Mouse (Mus musculus): ENCODE results near the gene Wnt2. TPM values are rescaled to one million over a fixed set of nuclear protein-coding genes. Genes with fewer than 3 reads are reported as not detected.

The Wnt2 gene
- total RNA-seq (2022), result under 1 TPM in 2 of 4 experiments, not detected in 2; 0.21 to 0.34 TPM

GRCm38 (mm10) chr6:18029746-18030656 lies at the start of gene Wnt2:
Gene Wnt2 (minus strand): TSS chr6:18030585.
- no peak for DNase-seq (ENCODE audit: low spot score in 2 of 2)

GRCm38 (mm10) chr6:18078615-18079014 lies 48.2 kb upstream of the Wnt2 start:
- no peak for DNase-seq (ENCODE audit: low spot score in 2 of 2)

GRCm38 (mm10) chr6:18076986-18077385 lies 46.6 kb upstream of the Wnt2 start:
- no peak for DNase-seq (ENCODE audit: low spot score in 2 of 2)

- DNase-seq (ENCODE audit: low spot score in 2 of 2), result no peak
These were observed 46.2 kb upstream of the Wnt2 start for GRCm38 (mm10) chr6:18076577-18076976.

- no peak for DNase-seq (ENCODE audit: low spot score in 2 of 2)
These were observed 27.5 kb upstream of the Wnt2 start for GRCm38 (mm10) chr6:18057899-18058298.

- no peak for DNase-seq (ENCODE audit: low spot score in 2 of 2)
These were observed 21.3 kb upstream of the Wnt2 start for GRCm38 (mm10) chr6:18051702-18052101.

GRCm38 (mm10) chr6:18044299-18044698 lies 13.9 kb upstream of the Wnt2 start:
- DNase-seq (ENCODE audit: low spot score in 2 of 2), result no peak

- no peak for DNase-seq (ENCODE audit: low spot score in 2 of 2)
These were observed 12.8 kb upstream of the Wnt2 start for GRCm38 (mm10) chr6:18043172-18043571.

- DNase-seq (ENCODE audit: low spot score in 2 of 2), result no peak
These were observed 1.9 kb upstream of the Wnt2 start for GRCm38 (mm10) chr6:18032271-18032670.

- DNase-seq (ENCODE audit: low spot score in 2 of 2), result peak in 1 of 2 experiments; percentile 26
These were observed 1.2 kb upstream of the Wnt2 start for GRCm38 (mm10) chr6:18031509-18032010.

- DNase-seq (ENCODE audit: low spot score in 2 of 2), result no peak
These were observed 603 bp upstream of the Wnt2 start for GRCm38 (mm10) chr6:18030868-18031508.

- DNase-seq (ENCODE audit: low spot score in 2 of 2), result no peak
These were observed 6.1 kb downstream of the Wnt2 start for GRCm38 (mm10) chr6:18024133-18024794.

- DNase-seq (ENCODE audit: low spot score in 2 of 2), result no peak
These were observed 17.0 kb downstream of the Wnt2 start for GRCm38 (mm10) chr6:18013346-18013745.

- no peak for DNase-seq (ENCODE audit: low spot score in 2 of 2)
These were observed 23.0 kb downstream of the Wnt2 start for GRCm38 (mm10) chr6:18007356-18007755.

- DNase-seq (ENCODE audit: low spot score in 2 of 2), result no peak
These were observed 28.3 kb downstream of the Wnt2 start for GRCm38 (mm10) chr6:18002065-18002464.

GRCm38 (mm10) chr6:17998497-17998896 lies 31.9 kb downstream of the Wnt2 start:
- DNase-seq (ENCODE audit: low spot score in 2 of 2), result no peak

- DNase-seq (ENCODE audit: low spot score in 2 of 2), result no peak
These were observed 35.2 kb downstream of the Wnt2 start for GRCm38 (mm10) chr6:17994956-17995790.

GRCm38 (mm10) chr6:17991625-17992024 lies 38.8 kb downstream of the Wnt2 start:
- no peak for DNase-seq (ENCODE audit: low spot score in 2 of 2)

GRCm38 (mm10) chr6:17990173-17991028 lies 40.0 kb downstream of the Wnt2 start:
- DNase-seq (ENCODE audit: low spot score in 2 of 2), result no peak

GRCm38 (mm10) chr6:17979361-17979760 lies 51.0 kb downstream of the Wnt2 start:
- DNase-seq (ENCODE audit: low spot score in 2 of 2), result no peak
